Mouse (Mus musculus): ENCODE measurements around the gene Fam129c. TPM values are rescaled to one million over a fixed set of nuclear protein-coding genes. Genes with fewer than 3 reads are reported as not detected.

The Fam129c gene
- total RNA-seq, 1 experiment from 2014 or later: 127 TPM

DNA sequence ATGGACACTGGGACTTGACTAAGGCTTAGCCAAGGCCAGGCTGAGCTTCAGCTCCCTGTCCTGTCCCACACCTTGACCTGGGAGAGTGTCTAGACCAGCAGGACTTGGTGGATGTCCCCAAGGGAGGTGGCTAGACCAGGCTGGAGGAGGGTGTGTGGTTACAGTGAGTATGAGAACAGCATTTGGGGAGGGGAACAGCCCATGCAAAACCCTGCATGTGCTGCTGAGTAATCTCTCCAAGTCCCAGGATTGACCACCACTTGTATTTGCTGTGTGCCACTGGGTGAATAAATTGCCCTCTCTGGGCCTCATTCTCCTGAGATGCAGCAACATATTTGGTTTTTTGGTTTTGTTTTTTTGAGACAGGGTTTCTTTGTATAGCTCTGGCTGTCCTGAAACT is 927 bp downstream of the Fam129c start:
- ATAC-seq (ENCODE audit: extremely low read depth, insufficient number of reproducible peaks, low FRiP score, poor library complexity, severe bottlenecking): no peak

DNA sequence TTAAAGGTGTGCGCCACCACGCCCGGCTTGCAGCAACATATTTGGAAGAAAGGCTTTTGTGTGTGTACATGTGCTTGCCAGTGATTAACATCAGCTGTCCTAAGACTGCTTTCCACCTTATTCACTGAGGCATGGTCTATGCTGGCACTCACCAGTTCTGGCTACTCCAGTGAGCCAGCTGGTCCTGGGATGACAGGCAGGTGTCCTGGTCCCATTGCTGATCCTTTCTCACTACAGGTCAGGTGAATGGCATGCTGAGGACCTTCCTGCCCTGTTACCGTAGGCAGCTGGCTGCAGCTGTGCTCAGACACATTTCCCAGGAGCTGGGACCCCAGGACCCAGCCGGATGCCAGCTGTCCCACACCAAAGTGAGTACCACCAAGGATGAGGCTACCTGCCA is 1.4 kb downstream of the Fam129c start:
- no peak for ATAC-seq (ENCODE audit: extremely low read depth, insufficient number of reproducible peaks, low FRiP score, poor library complexity, severe bottlenecking)

DNA sequence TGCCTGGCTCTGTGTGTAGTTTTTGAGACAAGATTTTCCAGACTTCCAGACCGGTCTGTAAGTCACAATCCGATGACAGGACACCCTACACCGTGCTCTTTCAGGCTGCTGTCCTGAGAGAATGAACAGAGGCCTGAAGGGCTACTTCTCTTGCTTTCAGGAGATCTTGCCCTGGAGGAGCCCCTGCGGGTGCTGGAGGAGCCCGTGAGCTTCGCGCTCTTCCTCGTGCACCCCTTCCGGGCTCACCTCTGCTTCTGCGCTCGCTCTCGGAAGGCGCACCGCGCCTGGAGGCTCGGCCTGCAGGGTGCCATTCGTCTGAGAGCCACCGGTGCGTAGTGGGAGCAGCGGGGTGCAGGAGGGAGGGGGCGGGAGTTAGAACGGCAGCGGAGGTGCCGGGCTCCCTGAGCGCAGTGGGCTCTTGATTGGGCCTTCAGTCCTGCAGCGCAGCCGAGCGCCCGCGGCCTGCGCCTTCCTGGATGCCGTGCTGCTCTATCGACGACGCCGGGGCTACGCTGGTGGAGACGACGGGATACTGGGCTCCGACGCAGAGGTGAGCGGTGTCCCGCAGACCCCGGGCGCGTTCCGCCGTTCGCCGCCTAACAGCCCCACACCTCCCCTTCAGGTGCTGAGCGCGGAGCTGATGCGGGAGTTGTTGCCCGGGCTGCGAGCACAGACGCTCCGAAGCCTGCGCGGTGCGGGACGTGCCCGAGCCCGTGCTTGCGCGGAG is 4.7 kb downstream of the Fam129c start:
- peak; percentile 15; the same call in 1 of the 2 replicates for ATAC-seq (ENCODE audit: extremely low read depth, insufficient number of reproducible peaks, low FRiP score, poor library complexity, severe bottlenecking)

DNA sequence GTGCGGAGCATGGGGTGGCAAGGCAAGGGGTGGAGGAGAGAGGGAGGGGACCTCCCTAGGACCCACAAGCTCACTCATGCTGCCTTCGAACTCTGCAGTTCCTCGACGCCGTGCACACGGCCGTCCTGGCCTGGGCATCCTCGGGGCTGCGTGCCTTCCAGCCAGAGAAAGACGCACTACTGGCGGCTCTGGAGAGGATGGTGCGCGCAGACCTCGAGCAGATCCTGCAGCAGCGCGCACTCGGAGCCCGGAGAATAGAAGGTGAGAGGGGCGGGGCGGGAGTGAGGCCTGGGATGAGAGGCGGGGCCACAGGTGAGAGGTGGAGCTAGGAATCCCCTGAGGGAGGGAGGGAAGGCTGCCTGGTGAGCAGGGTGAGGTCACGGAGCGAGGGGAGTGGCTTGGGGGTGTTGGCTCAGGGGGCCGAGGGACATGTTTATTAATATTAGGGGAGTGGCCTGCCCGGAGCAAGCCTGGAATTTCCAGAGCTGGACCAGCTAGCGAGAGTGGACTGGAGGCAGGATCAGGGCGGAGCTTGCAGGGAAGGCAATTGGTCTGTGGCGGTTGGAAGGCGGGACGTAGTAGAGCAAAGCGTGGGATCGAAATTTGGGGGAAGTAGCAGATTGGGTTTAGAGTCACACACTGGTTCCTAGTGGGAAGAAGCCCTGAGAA is 5.4 kb downstream of the Fam129c start:
- ATAC-seq (ENCODE audit: extremely low read depth, insufficient number of reproducible peaks, low FRiP score, poor library complexity, severe bottlenecking): no peak

DNA sequence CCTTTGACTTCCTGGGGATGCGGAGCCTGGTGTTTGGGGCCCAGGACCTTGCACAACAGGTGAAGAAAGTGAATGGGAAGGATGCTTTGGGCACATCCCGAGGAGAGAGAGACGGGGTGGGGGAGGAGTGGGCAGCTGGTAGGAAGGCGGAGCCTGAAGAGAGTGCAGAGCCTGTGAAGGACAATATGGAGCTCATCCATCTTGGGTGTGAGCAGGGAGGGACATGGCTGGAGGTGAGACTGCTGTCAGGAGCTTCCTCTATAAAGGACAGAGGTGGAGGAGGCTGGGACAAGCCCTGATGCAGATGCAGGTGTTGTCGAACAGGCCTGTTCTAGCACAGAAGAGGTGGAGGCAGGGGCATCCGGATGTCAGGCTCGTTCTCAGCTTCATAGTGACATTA is 6.6 kb downstream of the Fam129c start:
- no peak for ATAC-seq (ENCODE audit: extremely low read depth, insufficient number of reproducible peaks, low FRiP score, poor library complexity, severe bottlenecking)

DNA sequence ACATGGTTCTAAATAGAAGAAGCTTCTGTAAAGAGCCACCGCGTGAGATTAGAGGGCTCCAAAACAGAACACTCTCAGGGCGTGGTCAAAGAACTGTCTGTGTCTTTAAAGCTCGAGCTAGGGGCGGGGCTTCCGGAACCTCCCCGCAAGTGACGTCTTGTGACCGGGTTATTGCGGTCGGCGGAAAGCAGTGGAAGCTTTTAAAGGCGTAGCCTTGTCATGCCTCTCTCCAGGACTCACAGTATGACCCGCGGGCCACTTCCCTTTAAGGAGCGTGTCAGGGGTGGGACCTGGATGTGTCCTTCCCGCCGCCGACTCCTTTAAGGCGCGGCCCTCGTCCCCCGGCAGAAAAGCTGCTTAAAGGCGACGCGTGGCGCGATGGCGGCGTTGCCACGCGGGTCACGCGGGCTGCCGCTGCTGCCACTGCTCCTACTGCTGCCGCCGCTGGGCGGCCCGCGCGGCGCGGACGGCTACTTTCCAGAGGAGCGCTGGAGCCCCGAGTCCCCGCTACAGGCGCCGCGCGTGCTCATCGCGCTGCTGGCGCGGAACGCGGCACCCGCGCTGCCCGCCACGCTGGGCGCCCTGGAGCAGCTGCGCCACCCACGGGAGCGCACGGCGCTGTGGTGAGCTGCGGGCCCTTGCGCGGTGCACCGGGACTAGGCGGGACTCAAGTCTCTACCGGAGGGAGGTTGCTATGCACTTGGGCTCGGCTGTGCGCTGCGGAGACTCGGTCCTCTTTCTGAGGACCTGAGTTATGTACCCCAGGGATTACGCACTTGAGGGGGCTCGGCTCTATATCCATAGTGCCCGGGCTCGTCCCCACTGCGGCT is 13.6 kb downstream of the Fam129c start, which contains the start of gene Colgalt1:
TSS of gene Colgalt1 (plus strand) at position 177 of the 830 bp plus-strand sequence.
- ATAC-seq (ENCODE audit: extremely low read depth, insufficient number of reproducible peaks, low FRiP score, poor library complexity, severe bottlenecking): peak; percentile 96

DNA sequence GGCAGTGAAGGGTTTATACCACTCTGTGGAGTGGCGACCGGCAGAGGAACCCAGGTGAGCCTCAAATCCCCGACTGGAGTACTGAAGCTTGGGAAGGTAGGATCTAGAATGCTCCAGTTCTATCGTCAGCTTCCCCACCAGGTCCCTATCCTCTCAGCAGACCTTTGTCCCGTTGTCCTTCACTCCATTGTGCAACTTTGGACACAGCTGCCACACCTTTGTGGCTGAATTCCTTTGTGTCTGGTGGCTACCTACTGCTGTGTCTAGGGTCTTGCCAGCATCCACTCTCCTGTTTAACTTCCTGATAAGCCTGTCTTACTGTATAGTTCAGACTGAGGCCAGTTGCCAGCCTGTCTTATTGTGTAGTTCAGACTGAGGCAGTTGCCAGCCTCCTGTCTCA is 14.7 kb downstream of the Fam129c start:
- ATAC-seq (ENCODE audit: extremely low read depth, insufficient number of reproducible peaks, low FRiP score, poor library complexity, severe bottlenecking): no peak

DNA sequence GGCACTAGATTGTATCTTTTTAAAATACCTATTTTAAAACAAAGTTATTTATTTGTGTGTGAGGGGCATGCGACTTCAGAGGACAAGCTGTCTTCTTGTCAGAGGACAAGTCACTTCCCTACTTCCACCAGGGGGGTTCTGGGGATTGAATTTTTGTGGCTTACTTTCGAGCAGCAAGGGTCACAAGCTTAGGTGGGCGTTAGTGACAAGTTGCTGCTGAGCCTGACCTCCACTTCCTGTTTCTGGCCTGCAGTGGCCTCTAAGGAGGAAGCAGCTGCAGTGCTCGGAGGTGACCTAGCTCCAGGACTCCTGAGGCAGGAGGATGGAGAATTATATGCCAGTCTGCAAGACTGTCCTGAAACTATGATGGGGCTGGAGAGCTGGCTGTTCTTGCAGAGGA is 16.0 kb downstream of the Fam129c start:
- ATAC-seq (ENCODE audit: extremely low read depth, insufficient number of reproducible peaks, low FRiP score, poor library complexity, severe bottlenecking): 0 out of 2 replicates have a peak, but pooled peaks have one; percentile 9

DNA sequence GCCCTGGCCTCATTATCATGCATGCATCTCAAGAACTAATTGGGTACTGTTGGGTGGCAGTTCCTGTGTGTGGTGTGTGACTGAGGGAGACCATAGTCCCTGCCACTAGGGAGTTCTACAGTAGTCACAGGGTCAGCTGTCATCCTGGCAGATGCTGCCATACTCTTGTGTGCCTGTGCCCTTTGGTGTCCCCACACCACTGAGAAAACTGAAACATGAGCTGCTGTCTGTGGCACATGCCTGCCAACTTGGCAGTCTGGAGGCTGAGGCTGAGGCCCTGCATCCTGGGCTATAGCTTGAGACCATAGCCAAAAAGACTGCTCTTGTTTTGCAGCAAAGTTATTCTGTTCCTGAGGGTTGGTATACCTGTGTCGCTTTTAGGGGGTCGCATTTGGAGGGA is 22.3 kb downstream of the Fam129c start:
- ATAC-seq (ENCODE audit: extremely low read depth, insufficient number of reproducible peaks, low FRiP score, poor library complexity, severe bottlenecking): no peak

DNA sequence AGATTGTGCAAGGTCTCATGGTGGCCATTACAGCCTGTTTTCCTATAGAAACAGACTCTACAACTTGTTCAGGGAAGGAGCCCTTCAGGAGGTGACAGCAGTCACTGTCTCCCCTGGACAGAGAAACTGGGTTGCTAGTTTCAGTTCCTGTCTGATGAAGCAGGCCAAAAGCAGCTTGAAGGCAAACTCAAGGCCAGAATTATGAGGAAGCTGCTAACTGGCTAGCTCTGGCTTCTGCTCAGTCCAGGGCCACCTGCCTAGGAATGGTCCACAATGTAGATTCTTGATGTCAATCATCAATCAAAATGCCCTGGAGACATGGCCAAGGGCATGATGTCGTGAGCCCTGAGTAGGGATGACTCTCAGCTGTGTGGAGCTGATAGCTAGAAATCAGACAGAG is 27.6 kb downstream of the Fam129c start:
- ATAC-seq (ENCODE audit: extremely low read depth, insufficient number of reproducible peaks, low FRiP score, poor library complexity, severe bottlenecking): peak; percentile 32; the same call in 1 of the 2 replicates

DNA sequence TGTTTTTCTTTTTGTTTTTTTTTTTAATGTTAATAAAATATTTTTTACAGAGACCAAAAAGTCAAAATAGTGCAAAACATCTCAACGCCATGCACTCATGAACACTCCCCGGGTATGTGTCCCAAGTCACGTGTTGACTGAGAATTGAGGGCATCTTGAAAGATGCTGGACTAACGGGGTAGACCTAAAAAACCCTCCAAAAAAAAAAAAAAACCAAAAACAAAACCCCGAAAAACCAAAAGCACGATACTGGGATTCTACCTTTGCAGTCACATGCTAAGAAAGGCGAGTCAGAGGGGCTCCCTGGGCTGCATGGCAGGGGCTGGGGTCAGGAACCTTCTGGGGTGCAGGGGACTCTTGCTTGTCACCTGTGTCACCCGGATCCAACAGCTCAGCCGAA is 29.3 kb downstream of the Fam129c start:
- no peak for ATAC-seq (ENCODE audit: extremely low read depth, insufficient number of reproducible peaks, low FRiP score, poor library complexity, severe bottlenecking)

DNA sequence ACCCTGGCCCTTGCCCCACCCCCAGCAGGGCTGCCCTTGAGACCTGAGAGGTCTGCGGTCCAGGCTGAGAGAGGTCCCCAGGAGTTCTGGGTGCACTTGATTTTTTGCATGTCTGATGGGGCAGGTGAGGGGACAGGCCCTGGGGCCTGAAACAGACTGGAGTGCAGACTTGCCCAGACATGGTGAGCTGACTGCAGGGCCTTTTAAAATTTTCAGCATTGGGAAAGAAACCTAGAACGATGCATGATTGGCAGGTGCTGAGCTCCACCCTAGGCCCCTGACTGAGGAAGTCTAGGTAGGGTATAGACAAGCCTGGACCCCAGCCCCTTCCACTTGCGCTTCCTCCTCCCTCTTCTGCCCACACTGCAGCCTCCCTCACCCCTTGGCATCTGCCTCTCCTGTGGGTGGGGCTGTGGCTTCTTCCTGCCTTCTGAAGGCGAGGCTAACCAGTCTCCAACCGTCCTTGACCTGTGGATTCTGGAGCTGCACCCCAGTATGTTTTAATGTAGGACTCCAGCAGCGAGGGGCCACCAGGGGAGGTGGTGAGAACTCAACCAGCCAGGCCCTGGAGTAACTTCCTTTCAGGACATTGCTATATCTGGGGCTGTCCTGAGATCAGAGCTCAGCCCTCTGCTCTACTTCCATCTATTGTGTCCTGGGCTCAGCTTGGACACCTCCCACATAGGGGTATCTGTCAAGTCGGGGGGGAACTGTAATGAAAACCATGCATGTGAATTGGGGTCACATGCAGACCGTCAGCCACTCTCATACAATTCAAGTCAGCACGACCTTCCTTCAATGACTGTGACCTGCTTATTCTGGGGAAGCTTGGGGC is 30.0 kb downstream of the Fam129c start:
- no peak for ATAC-seq (ENCODE audit: extremely low read depth, insufficient number of reproducible peaks, low FRiP score, poor library complexity, severe bottlenecking)

DNA sequence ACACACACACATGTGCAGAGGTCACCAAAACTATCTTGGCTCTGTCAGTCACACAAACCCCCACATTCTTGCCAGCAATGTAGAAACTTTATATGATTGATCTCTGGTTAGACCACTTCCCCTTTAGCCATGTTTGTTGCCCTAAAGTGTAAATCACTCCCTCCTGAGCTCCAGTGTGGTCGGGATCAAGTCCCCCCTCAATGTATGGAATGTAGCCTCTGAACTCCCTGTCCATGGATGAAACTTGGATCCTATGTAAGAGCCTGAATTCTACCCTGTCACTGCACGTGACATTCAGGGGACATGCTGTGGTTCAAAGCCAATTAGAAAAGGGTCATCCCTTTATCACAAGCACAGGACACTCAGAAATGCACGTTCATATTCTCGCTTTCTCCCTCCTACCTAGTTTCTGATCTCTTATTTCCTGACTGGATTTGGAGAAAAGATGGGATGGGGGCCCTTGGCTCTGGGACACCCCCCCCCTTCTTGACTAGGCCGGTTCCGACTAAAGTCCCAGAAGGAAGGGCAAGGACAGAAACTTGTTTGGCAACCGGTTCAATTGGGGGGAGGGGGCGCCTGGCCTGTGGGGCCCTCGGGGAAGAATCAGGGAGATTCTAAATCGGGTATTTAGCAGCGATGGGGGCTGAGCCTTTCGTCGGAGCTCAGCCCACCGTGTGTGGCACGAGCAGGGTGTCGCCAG is 31.1 kb downstream of the Fam129c start:
- ATAC-seq (ENCODE audit: extremely low read depth, insufficient number of reproducible peaks, low FRiP score, poor library complexity, severe bottlenecking): no peak

DNA sequence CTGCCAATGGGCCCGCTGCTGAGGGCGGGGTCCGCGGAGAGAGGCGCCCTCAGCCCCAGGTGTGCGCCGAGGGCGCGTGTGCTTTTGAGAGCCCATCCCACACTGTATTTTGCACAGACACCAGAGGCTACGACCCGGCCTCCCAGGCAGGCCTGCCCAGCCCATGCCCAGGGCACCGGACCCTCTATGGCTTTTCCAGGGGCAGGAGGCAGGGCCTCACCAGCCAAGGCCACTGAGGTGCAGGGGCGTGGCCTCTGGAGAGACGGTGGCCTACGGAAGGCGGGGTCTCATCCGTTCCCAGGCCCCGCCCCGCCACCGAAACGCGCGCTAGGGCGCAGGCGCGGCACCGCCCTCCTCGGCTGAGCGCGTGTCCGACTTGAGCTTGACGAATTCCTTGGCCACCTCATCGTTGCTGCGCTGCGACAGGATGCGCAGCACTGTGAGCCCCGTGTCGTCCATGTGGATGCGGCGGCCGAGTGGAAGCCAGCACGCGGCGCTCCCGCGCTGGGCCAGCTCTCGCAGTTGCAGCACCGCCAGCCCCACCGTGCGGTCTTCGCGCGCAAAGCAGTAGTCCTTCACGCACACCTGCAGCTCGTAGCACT is 31.7 kb downstream of the Fam129c start:
- ATAC-seq (ENCODE audit: extremely low read depth, insufficient number of reproducible peaks, low FRiP score, poor library complexity, severe bottlenecking): peak; percentile 61

DNA sequence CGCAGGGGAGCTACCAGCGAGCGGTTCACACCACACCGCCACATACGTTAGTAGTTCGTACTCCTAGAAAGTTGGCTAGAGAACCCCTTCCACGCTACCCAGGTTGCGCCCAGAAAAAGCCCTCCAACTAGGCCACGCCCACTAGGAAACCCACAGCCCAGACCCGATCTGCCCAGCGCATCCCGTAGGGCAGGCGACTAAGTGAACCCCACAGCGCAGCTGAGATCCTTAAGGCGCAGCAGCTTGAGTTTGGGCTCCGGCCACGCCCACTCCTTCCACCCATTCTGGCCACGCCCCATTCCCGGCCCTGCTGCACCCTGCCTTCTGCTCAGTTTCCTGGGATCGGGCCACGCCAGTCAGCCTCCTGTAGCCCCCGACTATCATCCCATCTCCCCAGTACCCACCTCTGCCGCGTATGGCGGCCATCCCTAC is 32.3 kb downstream of the Fam129c start:
- ATAC-seq (ENCODE audit: extremely low read depth, insufficient number of reproducible peaks, low FRiP score, poor library complexity, severe bottlenecking): no peak

DNA sequence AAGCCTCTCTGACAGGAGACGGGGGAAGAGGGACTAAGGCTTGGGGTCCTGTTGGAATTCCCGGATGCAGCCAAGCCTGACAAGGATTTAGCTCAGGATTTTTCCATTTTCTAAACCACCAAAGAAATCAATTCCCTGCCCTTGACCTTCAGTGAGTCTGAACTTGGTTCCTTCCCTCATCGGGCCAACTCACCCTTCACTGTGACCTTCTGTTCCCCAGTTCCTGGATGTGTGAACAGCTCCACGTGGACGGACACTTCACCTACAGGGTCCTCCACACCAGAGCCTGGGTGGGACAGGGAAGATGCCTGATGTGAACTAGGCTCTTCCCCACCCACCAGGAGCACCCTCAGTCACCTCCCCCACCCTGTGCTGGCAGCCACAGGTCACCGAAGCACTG is 33.3 kb downstream of the Fam129c start:
- no peak for ATAC-seq (ENCODE audit: extremely low read depth, insufficient number of reproducible peaks, low FRiP score, poor library complexity, severe bottlenecking)

DNA sequence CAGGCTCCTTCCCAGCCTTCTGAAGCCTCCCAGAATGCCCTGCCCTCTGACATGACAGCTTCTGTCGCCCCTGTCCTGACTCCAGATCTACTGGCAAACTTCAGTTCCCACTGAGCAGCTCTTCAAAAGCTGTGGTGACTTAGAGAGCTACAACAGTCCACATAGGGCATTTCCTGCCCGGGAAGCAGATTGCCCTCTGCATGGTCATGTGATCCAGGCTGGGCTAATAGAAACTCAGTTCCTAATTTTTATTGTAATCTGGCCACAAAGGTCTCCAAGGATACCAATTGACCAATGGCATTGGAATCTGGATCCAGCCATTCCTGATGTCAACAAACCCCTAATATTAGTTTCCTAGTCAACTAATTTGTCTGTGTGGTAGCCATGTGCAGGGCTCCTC is 34.4 kb downstream of the Fam129c start:
- ATAC-seq (ENCODE audit: extremely low read depth, insufficient number of reproducible peaks, low FRiP score, poor library complexity, severe bottlenecking): no peak

DNA sequence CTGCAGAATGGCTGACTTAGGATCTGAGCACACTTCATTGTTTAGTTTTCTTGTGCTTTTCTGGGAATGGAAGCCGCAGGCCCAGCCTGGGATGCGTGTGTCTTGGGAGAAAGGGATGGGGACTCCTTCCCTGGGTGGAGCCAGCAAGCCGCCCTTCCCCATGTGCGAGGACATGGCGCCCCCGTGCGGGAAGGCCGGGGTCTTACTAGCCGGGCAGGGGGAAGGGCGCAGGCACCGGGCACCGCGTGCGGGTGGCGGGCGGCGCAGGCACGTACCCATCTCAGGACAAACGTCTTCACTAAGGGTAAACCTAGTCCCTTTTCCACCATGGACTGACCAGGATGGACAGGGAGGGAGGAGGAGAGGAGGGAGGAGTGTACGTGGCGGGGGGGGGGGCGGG is 35.7 kb downstream of the Fam129c start:
- ATAC-seq (ENCODE audit: extremely low read depth, insufficient number of reproducible peaks, low FRiP score, poor library complexity, severe bottlenecking): 0 out of 2 replicates have a peak, but pooled peaks have one; percentile 25

Data from neutrophil, adult 5-6 weeks (primary cell).